Mouse (Mus musculus) thymus, adult 2 months (tissue): ENCODE results near the gene Arhgef38. TPM values are rescaled to one million over a fixed set of nuclear protein-coding genes. Genes with fewer than 3 reads are reported as not detected.

Experiments
- DNase-seq: peaks from one replicate; pipeline ENCODE4 v3.0.0; 2021
- H3K27ac ChIP-seq: fragments of 200-500 bp; 2 replicates; pipeline ENCODE4 v1.5.1; 2012; ENCODE audit warnings: low read length, control low read depth; ENCODE audit not compliant: control insufficient read depth, insufficient read depth
- H3K27me3 ChIP-seq: fragments of 200-500 bp; 2 replicates; pipeline ENCODE4 v1.6.1; 2012; ENCODE audit warnings: mild to moderate bottlenecking, low read length, moderate library complexity, mixed read lengths; ENCODE audit not compliant: control insufficient read depth, insufficient read depth
- H3K36me3 ChIP-seq: fragments of 200-500 bp; 2 replicates; pipeline ENCODE4 v1.6.1; 2012; ENCODE audit warnings: mild to moderate bottlenecking, low read length, moderate library complexity; ENCODE audit not compliant: control insufficient read depth, insufficient read depth
- H3K4me1 ChIP-seq: fragments of 200-500 bp; replicated peaks from 2 replicates; pipeline ENCODE4 v1.6.1; 2012; ENCODE audit warnings: low read length; ENCODE audit not compliant: control insufficient read depth, insufficient read depth
- H3K4me3 ChIP-seq: fragments of 200-500 bp; 2 replicates; pipeline ENCODE4 v1.5.1; 2012; ENCODE audit warnings: mild to moderate bottlenecking, low read length, control low read depth, moderate library complexity; ENCODE audit not compliant: control insufficient read depth, insufficient read depth
- CTCF ChIP-seq: fragments of 200-500 bp; IDR thresholded peaks from 2 replicates; pipeline ENCODE4 v1.5.1; 2012; ENCODE audit warnings: mild to moderate bottlenecking, control low read depth, low read length, moderate library complexity, borderline replicate concordance; ENCODE audit not compliant: control insufficient read depth, poor library complexity, insufficient read depth; ENCODE audit errors: extremely low read depth
- POLR2A ChIP-seq: fragments of 200-500 bp; IDR thresholded peaks from 2 replicates; pipeline ENCODE4 v1.6.1; 2012; ENCODE audit warnings: mild to moderate bottlenecking, low read length, control low read depth, moderate library complexity; ENCODE audit not compliant: control insufficient read depth, poor library complexity, insufficient read depth; ENCODE audit errors: extremely low read depth
- WGBS: fragments of 180-500 bp; shearing (Covaris S2); methylation state at CpG from one replicate; pipeline ENCODE4 v1.1.7; 2018; 5-methylcytosine and 5-hydroxymethylcytosine counted together
- polyA plus RNA-seq: library from polyadenylated mRNA; depleted of rRNA; stranded (reverse); fragments of >200 nt; gene quantifications from 2 replicates; pipeline ENCODE4 v1.2.3, GENCODE M21; 2012

Gene Arhgef38
- polyA plus RNA-seq, 1 experiment, result 0.19 TPM

- DNase-seq, result no peak
- Histone ChIP-seq H3K4me1 (no peaks in the 10 kb centered on the region), H3K27ac (no peak overlapping the region), H3K36me3 (no peaks in the 10 kb centered on the region), H3K4me3 (no peak overlapping the region), H3K27me3 (no peaks in the 10 kb centered on the region)
- WGBS, result 85% methylated on average over 2 of the region's 2 CpGs
- TF ChIP-seq CTCF, result no peak
- TF ChIP-seq POLR2A, result no peak
Measured at GRCm38 (mm10) chr3:133230427-133230826, 4.3 kb downstream of the Arhgef38 start.

GRCm38 (mm10) chr3:133229594-133229993 is 5.2 kb downstream of the Arhgef38 start:
- H3K4me1 ChIP-seq, result no peaks in the 10 kb centered on the region
- no peak overlapping the region for H3K27ac ChIP-seq

GRCm38 (mm10) chr3:133227258-133228012 is 7.3 kb downstream of the Arhgef38 start:
- Histone ChIP-seq H3K4me3 (no peak overlapping the region), H3K27me3 (no peaks in the 10 kb centered on the region), H3K36me3 (no peaks in the 10 kb centered on the region), H3K4me1 (no peaks in the 10 kb centered on the region), H3K27ac (no peak overlapping the region)
- no peak for TF ChIP-seq POLR2A
- no peak for TF ChIP-seq CTCF
- 91% methylated on average over 19 of the region's 19 CpGs for WGBS
- no peak for DNase-seq

More at GRCm38 (mm10) chr3:133229594-133229993, 5.2 kb downstream of the Arhgef38 start:
- no peaks in the 10 kb centered on the region for H3K27me3 ChIP-seq
- H3K4me3 ChIP-seq, result no peak overlapping the region
- TF ChIP-seq POLR2A (no peak), CTCF (no peak)
- DNase-seq, result no peak
- H3K36me3 ChIP-seq, result no peaks in the 10 kb centered on the region

GRCm38 (mm10) chr3:133218501-133218900 is 16.2 kb downstream of the Arhgef38 start:
- H3K27ac ChIP-seq, result no peak overlapping the region
- 92% methylated on average over 7 of the region's 7 CpGs for WGBS
- H3K4me1 ChIP-seq, result no peaks in the 10 kb centered on the region
- DNase-seq, result no peak
- no peak overlapping the region for H3K4me3 ChIP-seq
- no peak for TF ChIP-seq CTCF
- no peak for TF ChIP-seq POLR2A
- H3K36me3 ChIP-seq, result no peaks in the 10 kb centered on the region
- H3K27me3 ChIP-seq, result no peaks in the 10 kb centered on the region

- Histone ChIP-seq H3K27me3 (no peaks in the 10 kb centered on the region), H3K4me3 (no peak overlapping the region), H3K36me3 (no peaks in the 10 kb centered on the region), H3K27ac (no peak overlapping the region), H3K4me1 (no peaks in the 10 kb centered on the region)
- no peak for DNase-seq
- 88% methylated on average over 5 of the region's 5 CpGs for WGBS
- no peak for TF ChIP-seq POLR2A
- no peak for TF ChIP-seq CTCF
Measured at GRCm38 (mm10) chr3:133215198-133215819, 19.4 kb downstream of the Arhgef38 start.

- no peak for DNase-seq
- no peaks in the 10 kb centered on the region for H3K27me3 ChIP-seq
- no peaks in the 10 kb centered on the region for H3K36me3 ChIP-seq
- no peak overlapping the region for H3K4me3 ChIP-seq
- H3K4me1 ChIP-seq, result no peaks in the 10 kb centered on the region
- 88% methylated on average over 3 of the region's 3 CpGs for WGBS
- no peak for TF ChIP-seq CTCF
- no peak for TF ChIP-seq POLR2A
- no peak overlapping the region for H3K27ac ChIP-seq
Measured at GRCm38 (mm10) chr3:133213434-133214114, 21.2 kb downstream of the Arhgef38 start.

- H3K27ac ChIP-seq, result no peak overlapping the region
- 88% methylated on average over 3 of the region's 3 CpGs for WGBS
Measured at GRCm38 (mm10) chr3:133211324-133211723, 23.4 kb downstream of the Arhgef38 start.

More at GRCm38 (mm10) chr3:133211324-133211723, 23.4 kb downstream of the Arhgef38 start:
- H3K4me3 ChIP-seq, result no peak overlapping the region
- TF ChIP-seq CTCF (no peak), POLR2A (no peak)
- H3K36me3 ChIP-seq, result no peaks in the 10 kb centered on the region
- H3K27me3 ChIP-seq, result no peaks in the 10 kb centered on the region
- DNase-seq, result no peak
- H3K4me1 ChIP-seq, result no peaks in the 10 kb centered on the region
